Mouse (Mus musculus) liver, embryonic 14.5 days (tissue): Measurements from ENCODE around the gene Cenpa.

ENCODE experiments used
- CTCF ChIP-seq: IDR thresholded peaks from 2 replicates; pipeline ENCODE4 v1.5.1; 2016; ENCODE audit warnings: antibody characterized with exemption, low read depth, control low read depth
- EP300 ChIP-seq: IDR thresholded peaks from 2 replicates; pipeline ENCODE4 v1.6.1; 2016; ENCODE audit warnings: antibody characterized with exemption, low read depth

GRCm38 (mm10) chr5:30676800-30677199 lies 10.2 kb downstream of the Cenpa start:
- TF ChIP-seq CTCF (no peak), EP300 (no peak)
